Mouse (Mus musculus) heart, adult 2 months (tissue): ENCODE data around the gene Cd55.

Source experiments
- CTCF ChIP-seq: fragments of 200-600 bp; IDR thresholded peaks from 2 replicates; pipeline ENCODE4 v1.8.1; 2022; ENCODE audit warnings: antibody characterized with exemption, mild to moderate bottlenecking, moderate library complexity
- EP300 ChIP-seq: fragments of 200-500 bp; IDR thresholded peaks from 2 replicates; pipeline ENCODE4 v1.6.1; 2011; ENCODE audit warnings: low read depth, low read length, control low read depth; ENCODE audit not compliant: insufficient read depth
- POLR2A ChIP-seq: fragments of 200-500 bp; IDR thresholded peaks from 2 replicates; pipeline ENCODE4 v1.6.1; 2011; ENCODE audit warnings: mild to moderate bottlenecking, low read depth, low read length, control low read depth; ENCODE audit not compliant: insufficient read depth

- TF ChIP-seq CTCF (no peak), POLR2A (no peak), EP300 (no peak)
Observed at GRCm38 (mm10) chr1:130474226-130474625, 11.7 kb upstream of the Cd55 start.
